Mouse (Mus musculus) left cerebral cortex, adult 8-10 months (tissue): ENCODE data around the gene Cox20. TPM values are rescaled to one million over a fixed set of nuclear protein-coding genes. Genes with fewer than 3 reads are reported as not detected.
A peak's percentile ranks its signal among the peaks of the same experiment; 100 is the strongest.
"Not testable (repeated sequence)": the region's sequence is repeated elsewhere in the genome, so short reads cannot be mapped to it uniquely, and the experiment has no call there.

Experiments
- DNase-seq, 2 experiments: peaks; one replicate each; pipeline ENCODE4 v3.0.0; 2022; ENCODE audit warnings: low spot score in 2 of 2
- total RNA-seq, 4 experiments: library from RNA; stranded (reverse); gene quantifications; 2 replicates each; pipeline ENCODE4 v1.2.4; 2022

Gene Cox20
- total RNA-seq, 4 experiments from 2014 or later = 22.5 to 37.3 (median 28.5) TPM

- no peak for DNase-seq
These were observed 1.2 kb downstream of the Cox20 start for GRCm38 (mm10) chr1:178320038-178320722.

DNA sequence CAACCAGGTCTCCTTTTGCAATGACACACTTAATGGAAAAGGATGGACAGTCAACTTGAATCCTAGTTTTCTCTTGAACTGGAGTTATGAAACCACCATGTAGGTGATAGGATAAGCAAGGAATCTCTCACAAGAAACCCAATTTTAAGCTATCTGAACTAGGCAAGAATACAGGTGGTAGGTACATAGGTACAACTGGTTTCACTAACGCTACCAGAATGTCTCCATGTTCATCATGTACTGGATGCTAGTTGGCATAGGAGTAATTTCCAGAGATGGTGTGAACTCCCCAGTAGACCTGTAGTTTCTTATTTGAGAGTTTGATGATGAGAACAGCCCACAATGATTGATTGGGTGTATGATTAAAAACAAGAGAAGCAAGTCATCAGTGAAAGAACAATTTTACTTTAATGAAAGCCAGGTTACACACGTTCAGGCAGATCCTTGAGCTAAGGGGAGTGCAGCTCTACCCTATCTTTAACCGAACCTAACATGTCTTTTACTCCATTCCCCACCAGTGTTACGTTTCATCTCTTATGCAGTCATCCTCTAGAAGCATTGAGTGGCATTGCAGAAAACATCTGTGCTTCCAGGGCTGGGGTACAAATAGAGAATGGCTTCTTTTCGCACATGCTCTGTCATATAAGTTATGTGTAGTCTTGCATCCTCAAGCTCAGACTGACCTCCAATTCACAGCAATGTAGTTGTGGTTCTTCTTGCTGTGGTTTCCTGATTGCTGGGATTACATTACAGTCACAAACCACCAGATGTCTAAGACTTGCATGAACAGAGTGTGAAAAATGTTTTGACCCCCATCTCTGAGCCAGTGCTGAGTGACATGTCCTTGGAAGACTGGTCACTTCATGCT, 2.0 kb downstream of the Cox20 start:
- DNase-seq = no peak

DNA sequence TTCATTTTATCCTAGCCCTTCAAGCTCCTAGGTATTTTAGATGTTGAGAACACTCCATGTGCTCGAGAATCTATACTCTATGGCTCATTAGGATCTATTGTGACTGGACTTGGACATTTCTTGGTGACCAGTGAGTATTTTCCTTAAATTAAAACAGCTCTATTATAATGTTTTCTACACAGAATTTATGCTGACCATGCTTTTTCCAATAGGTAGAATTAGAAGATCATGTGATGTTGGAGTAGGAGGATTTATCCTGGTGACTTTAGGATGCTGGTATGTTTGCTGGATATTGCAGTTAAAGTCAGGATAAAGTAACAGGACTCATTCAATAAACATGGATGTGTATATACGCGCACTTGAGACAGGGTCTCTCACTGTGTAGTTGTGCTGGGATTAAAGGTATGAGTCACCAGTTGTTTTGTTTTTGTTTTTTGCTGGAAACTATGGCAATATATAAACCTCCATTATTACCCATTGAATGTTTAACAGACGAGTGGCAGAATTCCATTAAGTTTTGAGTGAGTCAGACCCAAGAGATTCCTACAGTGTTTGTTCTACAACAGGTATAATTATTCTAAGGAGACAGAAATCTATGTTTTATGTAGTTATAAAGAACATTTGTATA, 2.9 kb downstream of the Cox20 start:
- DNase-seq = no peak

- DNase-seq = no peak
These were observed 4.3 kb downstream of the Cox20 start for GRCm38 (mm10) chr1:178323235-178323634.

DNA sequence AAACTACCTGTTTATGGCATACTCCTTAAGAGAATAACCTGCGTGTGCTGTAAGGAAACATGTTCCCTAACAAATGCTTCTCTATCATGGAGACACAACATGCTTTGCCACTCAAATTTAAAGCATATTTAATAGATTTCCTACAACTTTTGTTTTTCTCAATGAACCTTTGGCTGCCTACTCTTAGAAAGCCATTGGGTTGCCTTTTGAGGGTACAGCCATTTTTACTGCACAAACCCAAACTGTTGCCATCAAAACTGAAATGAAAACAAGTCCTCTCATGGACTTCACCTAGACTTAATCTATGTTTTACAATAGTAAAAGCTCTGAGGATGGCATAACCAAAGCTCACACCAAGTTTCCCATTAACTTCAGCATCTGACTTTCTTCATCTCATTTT, 5.6 kb downstream of the Cox20 start:
- DNase-seq = no peak

DNA sequence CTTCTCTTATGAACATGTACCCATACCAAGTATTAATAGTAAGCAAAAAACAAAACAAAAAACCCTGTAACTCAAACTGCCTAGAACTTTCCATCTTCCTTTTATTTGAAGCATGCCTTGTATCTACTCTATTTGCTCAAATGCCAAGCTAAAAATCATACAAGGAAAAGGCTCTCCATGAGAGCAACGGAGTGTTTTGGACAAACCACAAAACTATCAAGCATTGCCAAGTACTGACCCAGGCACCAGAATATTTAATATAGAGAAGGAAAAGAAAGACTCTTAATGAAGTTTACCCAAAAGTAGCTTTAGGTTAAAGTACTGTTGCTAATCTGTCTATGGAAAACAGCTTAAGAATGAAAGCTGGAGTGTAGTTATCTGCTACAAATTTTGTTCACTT, 7.4 kb downstream of the Cox20 start:
- DNase-seq = no peak

GRCm38 (mm10) chr1:178326950-178327349, 8.0 kb downstream of the Cox20 start:
- no peak for DNase-seq

- DNase-seq = no peak
These were observed 10.1 kb downstream of the Cox20 start for GRCm38 (mm10) chr1:178329017-178329416.

- no peak for DNase-seq
These were observed 11.0 kb downstream of the Cox20 start for GRCm38 (mm10) chr1:178329946-178330345.

DNA sequence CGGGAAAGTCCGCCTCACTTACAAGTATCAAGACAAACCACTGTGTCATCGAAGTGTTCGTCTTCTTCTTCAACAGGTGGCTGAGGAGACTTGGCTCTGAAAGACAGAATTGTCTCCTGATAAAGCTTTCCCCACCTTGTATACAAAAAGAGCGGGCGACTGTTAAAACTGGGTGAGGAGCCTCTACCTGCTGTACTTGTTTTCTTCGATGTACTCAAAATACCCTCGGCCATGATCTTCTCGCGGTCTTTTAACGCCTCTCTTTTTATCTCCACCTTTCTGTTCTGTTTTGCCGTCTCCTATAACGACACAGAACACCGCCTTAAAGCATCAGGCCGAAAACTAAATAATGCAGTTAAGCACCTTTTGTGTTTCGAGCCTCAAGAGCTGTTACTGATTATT, 16.9 kb downstream of the Cox20 start:
- no peak for DNase-seq

- DNase-seq = peak; percentile 77 to 92
These were observed 17.4 kb downstream of the Cox20 start for GRCm38 (mm10) chr1:178336289-178336775.

DNA sequence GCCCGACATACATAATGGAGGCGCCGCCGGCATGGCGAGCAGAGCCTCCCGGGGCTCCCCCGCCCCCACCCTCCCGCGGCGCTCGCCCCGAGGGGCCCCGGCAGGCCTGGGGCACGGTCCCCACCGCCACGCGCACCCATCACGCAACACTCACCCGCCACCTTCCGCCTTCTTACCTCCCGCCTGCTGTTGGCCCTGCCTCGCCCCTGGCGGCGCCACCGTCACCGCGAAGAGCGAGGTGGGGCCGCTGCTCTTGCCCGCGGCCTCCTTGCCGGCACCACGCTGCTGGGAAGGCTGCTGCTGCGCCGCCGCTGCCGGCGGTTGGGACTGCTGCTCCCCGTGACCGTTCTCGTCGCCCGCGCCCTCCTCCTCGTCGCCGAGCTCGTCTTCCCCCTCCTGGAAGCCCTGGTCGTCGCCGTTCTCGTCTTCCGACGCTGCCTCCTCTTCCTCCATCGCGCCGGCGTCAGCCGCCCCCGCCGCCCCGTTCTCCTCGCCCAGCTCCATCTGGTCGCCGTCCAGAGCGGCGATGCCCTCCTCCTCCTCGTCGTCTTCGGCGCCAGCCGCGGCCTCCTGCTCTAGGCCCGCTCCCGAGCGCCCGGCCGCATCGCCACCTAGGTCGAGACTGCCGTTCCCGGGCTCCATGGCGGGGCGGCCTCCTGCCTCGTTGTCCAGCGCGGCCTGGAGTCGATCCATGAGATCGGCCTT, 18.0 kb downstream of the Cox20 start:
- no peak for DNase-seq

DNA sequence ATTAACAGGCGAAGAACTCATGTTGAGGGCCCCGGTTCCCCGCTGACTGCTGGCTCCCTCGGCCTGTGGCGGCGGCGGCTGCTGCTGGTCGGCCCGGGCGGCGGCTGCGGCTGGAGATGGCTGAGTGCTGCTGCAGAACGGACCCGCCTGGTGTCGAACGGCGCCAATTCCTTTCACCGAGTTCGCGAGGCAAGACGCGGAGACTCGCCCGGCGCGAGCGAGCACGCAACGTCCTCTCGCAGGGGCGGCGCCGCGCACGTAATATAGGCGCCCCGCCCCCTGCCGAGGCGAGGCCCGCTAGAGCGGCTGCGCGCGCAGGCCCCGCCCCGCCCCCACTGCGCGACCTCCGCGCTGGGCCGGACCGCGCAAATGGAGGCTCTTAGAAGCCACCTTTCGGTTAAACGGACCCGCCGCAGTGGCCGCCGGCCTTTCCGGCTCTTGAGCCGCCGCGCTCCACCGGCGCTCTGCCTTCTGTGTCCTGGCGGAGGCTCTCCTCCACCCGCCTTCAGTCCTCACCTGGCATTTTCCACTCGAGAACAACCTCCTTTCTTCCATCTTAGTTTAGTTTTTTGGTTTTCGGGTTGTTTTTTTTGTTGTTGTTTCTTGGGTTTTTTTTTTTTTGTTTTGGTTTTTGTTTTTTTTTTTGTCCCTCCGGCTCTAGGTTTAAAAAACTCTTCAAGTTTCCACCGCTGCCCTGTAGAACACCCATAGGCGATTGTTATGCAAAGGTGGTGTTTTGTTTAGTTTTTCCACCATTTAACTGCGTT, 18.8 kb downstream of the Cox20 start, which contains the start of gene Hnrnpu:
TSS of gene Hnrnpu (minus strand) at position 247 of the 767 bp plus-strand sequence.
- peak; percentile 95 to 96 for DNase-seq

GRCm38 (mm10) chr1:178338318-178338641, 19.4 kb downstream of the Cox20 start:
- DNase-seq = no peak

- no peak for DNase-seq
These were observed 21.3 kb downstream of the Cox20 start for GRCm38 (mm10) chr1:178340213-178340612.

GRCm38 (mm10) chr1:178341435-178341834, 22.5 kb downstream of the Cox20 start:
- DNase-seq = no peak

DNA sequence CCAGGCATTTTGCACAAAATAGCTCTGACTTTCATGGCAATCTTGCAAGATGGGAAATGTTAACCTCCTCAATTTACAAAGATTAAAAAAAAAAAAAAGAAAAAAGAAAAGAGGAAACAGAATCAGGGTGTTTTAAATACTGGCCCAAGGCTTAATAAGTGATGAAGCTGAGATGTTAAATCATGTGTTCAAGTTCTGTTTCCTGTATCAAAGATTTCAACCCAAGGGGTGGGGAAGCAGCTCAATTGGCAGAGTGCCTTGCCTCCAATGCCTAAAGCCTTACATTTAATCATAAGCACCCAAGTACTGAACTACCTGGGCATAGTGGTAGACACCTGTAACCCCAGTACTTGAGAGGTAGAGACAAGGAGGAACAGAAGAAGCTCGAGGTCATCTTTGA, 23.1 kb downstream of the Cox20 start:
- DNase-seq = no peak

DNA sequence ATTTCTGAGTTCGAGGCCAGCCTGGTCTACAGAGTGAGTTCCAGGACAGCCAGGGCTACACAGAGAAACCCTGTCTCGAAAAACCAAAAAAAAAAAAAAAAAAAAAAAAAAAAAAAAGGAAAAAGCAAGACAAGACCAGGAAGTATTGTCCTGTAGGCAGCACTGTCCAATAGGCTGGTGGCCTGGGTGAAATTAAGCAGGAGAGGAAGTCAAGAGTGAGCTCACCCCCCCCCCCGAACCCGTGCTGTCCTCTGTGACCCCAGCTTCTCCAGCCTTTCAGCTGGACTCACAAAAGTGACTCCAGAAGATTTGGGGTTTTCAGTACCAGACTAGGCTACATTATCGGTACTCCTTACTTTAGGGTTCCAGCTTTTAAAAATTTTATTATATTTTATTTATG, 23.7 kb downstream of the Cox20 start:
- no peak for DNase-seq

- DNase-seq = not testable (repeated sequence)
These were observed 25.3 kb downstream of the Cox20 start for GRCm38 (mm10) chr1:178344071-178344805.

DNA sequence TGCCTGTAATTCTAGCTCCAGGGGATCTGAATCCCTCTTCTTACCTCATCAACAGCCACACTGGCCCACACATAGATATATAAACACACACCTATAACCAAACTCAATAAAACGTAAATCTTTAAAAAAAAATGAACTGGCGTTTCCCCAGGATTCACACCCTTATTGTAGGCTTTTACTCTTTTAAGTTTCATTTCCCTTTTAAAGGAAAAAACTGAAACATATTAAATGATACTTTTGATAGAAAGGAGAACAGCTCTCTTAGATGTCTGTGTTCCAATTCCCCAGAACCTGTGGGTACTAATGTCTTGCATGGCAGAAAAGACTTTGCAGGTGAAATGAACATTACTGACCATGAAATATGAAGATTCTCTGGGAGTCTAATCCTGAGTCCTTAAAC, 31.9 kb downstream of the Cox20 start:
- no peak for DNase-seq
